Mouse (Mus musculus) limb, embryonic 11.5 days (tissue): ENCODE data around the gene 4931429L15Rik. TPM values are rescaled to one million over a fixed set of nuclear protein-coding genes. Genes with fewer than 3 reads are reported as not detected.
A peak's percentile ranks its signal among the peaks of the same experiment; 100 is the strongest.
"Not testable (repeated sequence)": the region's sequence is repeated elsewhere in the genome, so short reads cannot be mapped to it uniquely, and the experiment has no call there.

Experiments
- ATAC-seq: fragments of 200-750 bp; cut with Nextera tagmentation; 2 replicates; pipeline ENCODE4 v1.8.0; 2017; ENCODE audit warnings: low read depth; ENCODE audit not compliant: insufficient number of reproducible peaks, low FRiP score, low TSS enrichment
- DNase-seq: peaks from one replicate; pipeline ENCODE4 v3.0.0-alpha.2; 2015; ENCODE audit warnings: low spot score
- H3K27ac ChIP-seq: fragments of 300-500 bp; sonication (generic); replicated peaks from 2 replicates; pipeline ENCODE4 v1.5.1; 2014; ENCODE audit warnings: low read depth, mild to moderate bottlenecking, low read length
- H3K27me3 ChIP-seq: fragments of 300-500 bp; sonication (generic); 2 replicates; pipeline ENCODE4 v1.6.1; 2014; ENCODE audit warnings: mild to moderate bottlenecking, low read length, mixed read lengths; ENCODE audit not compliant: control insufficient read depth, insufficient read depth
- H3K36me3 ChIP-seq: fragments of 300-500 bp; sonication (generic); 2 replicates; pipeline ENCODE4 v1.6.1; 2014; ENCODE audit warnings: mild to moderate bottlenecking, low read length, moderate library complexity, mixed read lengths; ENCODE audit not compliant: control insufficient read depth, insufficient read depth
- H3K4me1 ChIP-seq: fragments of 300-500 bp; sonication (generic); 2 replicates; pipeline ENCODE4 v1.6.1; 2014; ENCODE audit warnings: low read length, mixed read lengths; ENCODE audit not compliant: control insufficient read depth, insufficient read depth
- H3K4me2 ChIP-seq: fragments of 300-500 bp; sonication (generic); 2 replicates; pipeline ENCODE4 v1.6.1; 2014; ENCODE audit warnings: low read depth, mild to moderate bottlenecking, moderate library complexity; ENCODE audit not compliant: severe bottlenecking
- H3K4me3 ChIP-seq: fragments of 300-500 bp; sonication (generic); 2 replicates; pipeline ENCODE4 v1.5.1; 2014; ENCODE audit warnings: low read depth, low read length
- H3K9ac ChIP-seq: fragments of 300-500 bp; sonication (generic); 2 replicates; pipeline ENCODE4 v1.6.1; 2014; ENCODE audit warnings: mild to moderate bottlenecking, low read length
- H3K9me3 ChIP-seq: fragments of 300-500 bp; sonication (generic); 2 replicates; pipeline ENCODE4 v1.6.1; 2016; ENCODE audit warnings: low read length; ENCODE audit not compliant: control insufficient read depth
- WGBS: fragments of 180-500 bp; shearing (Covaris S2); extraction: QIAGEN DNeasy Blood & Tissue Kit; methylation state at CpG from one replicate; pipeline ENCODE4 v1.1.7; 2014; 5-methylcytosine and 5-hydroxymethylcytosine counted together
- polyA plus RNA-seq: library from polyadenylated mRNA; unstranded; fragments of >200 nt; fragmentation: Nextera tagmentation; extraction: Ambion mirVana; gene quantifications from 2 replicates; pipeline ENCODE4 v1.2.1, GENCODE M21; 2014

4931429L15Rik gene
- polyA plus RNA-seq: 0.08 TPM in 1 of 2 replicates, not detected in the other

DNA sequence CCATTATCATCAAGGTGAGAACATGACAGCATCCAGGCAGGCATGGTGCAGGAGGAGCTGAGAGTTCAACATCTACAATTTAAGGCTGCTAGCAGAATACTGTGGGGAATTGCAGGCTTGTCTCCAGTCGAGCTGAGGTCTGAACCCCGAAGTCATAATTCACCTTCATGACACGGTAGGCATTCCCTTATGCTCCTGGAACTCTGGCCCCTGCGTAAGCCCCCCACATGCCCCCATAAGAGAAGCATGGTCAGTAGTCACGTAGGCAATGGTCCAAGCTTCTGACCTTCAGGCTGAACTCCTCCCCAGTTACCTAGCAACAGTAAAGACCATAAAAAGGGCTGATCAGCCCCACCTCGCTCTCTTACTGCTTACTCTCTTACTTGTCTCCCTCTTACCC lies at the start of gene 4931429L15Rik:
4931429L15Rik (minus strand) TSS at position 101 of the 400 bp plus-strand sequence.
- H3K27ac ChIP-seq, H3K36me3 ChIP-seq, H3K9ac ChIP-seq, H3K27me3 ChIP-seq, H3K4me3 ChIP-seq, DNase-seq, H3K4me2 ChIP-seq, ATAC-seq, H3K9me3 ChIP-seq, H3K4me1 ChIP-seq: not testable (repeated sequence)
- WGBS: 87% methylated on average over 6 of the region's 6 CpGs

GRCm38 (mm10) chr9:46362459-46362858 lies 42.7 kb upstream of the 4931429L15Rik start:
- no peak for DNase-seq
- H3K4me3 ChIP-seq: no peak overlapping the region
- no peak for ATAC-seq
- H3K4me2 ChIP-seq: no peak overlapping the region
- H3K27me3 ChIP-seq: no peaks in the 10 kb centered on the region
- H3K27ac ChIP-seq: no peak overlapping the region
- H3K9me3 ChIP-seq: no peaks in the 10 kb centered on the region
- H3K4me1 ChIP-seq: no peaks in the 10 kb centered on the region
- 61% methylated on average over 2 of the region's 2 CpGs for WGBS
- no peaks in the 10 kb centered on the region for H3K36me3 ChIP-seq
- no peak overlapping the region for H3K9ac ChIP-seq

- H3K36me3 ChIP-seq: no peaks in the 10 kb centered on the region
- DNase-seq (no peak), ATAC-seq (no peak)
- no peaks in the 10 kb centered on the region for H3K27me3 ChIP-seq
- no peak overlapping the region for H3K9ac ChIP-seq
- no peaks in the 10 kb centered on the region for H3K4me1 ChIP-seq
- H3K27ac ChIP-seq: no peak overlapping the region
- 61% methylated on average over 11 of the region's 11 CpGs for WGBS
- no peak overlapping the region for H3K4me3 ChIP-seq
- H3K9me3 ChIP-seq: no peaks in the 10 kb centered on the region
- H3K4me2 ChIP-seq: no peak overlapping the region
These were observed 41.8 kb upstream of the 4931429L15Rik start for GRCm38 (mm10) chr9:46361461-46362111.

DNA sequence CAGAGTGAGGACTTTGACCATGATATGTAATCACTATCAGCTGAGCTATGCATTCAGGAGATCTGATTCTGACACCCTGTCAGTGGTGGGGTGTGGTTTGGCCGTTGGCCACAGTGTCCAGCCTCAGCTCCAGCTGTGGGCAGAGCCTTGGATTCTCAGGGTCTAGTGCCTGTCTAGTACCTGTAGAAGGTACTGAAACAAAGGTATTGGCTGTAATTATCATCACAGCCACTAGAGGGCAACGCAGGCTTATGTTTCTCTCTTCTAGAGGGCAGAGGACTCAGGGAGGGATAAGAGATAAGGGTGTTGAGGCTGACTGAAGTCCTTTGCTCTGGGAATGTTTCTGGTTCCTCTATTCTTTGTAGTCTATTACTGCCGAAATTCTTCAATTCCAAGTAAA lies 34.2 kb upstream of the 4931429L15Rik start:
- peaks cover 24% of the 10 kb centered on the region for H3K4me1 ChIP-seq
- 2% methylated on average over 3 of the region's 3 CpGs for WGBS
- no peaks in the 10 kb centered on the region for H3K9me3 ChIP-seq
- H3K4me3 ChIP-seq: no peak overlapping the region
- no peak overlapping the region for H3K4me2 ChIP-seq
- ATAC-seq (no peak), DNase-seq (peak; percentile 80)
- H3K9ac ChIP-seq: no peak overlapping the region
- no peaks in the 10 kb centered on the region for H3K36me3 ChIP-seq
- 0 out of 2 replicates have a peak, but pooled peaks cover 9% of the 10 kb centered on the region for H3K27me3 ChIP-seq
- no peak overlapping the region for H3K27ac ChIP-seq

DNA sequence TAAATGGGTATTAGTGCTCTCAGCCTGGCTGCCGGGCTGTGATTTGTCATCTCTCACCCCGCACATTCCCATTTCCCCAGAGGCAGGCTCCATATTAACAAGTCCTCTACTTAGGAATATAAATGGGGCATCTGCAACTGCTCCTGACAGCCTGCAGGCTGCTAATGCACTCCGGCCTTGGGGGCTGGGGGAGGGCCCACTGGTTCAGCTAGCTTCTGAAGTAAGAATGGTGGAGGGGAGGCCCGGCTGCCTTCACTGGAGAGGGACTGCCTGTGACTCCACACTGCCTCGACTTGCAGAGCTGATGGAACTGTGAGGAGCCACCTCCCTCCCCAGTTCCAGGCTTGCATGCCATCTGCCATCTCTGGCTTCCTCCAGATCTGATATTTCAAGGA lies 33.5 kb upstream of the 4931429L15Rik start:
- H3K4me1 ChIP-seq: peaks cover 24% of the 10 kb centered on the region
- no peak overlapping the region for H3K9ac ChIP-seq
- DNase-seq (peak; percentile 49), ATAC-seq (0 out of 2 replicates have a peak, but pooled peaks have one; percentile 47)
- no peak overlapping the region for H3K4me3 ChIP-seq
- H3K4me2 ChIP-seq: no peak overlapping the region
- no peak overlapping the region for H3K27ac ChIP-seq
- WGBS: 3% methylated on average over 5 of the region's 5 CpGs
- no peaks in the 10 kb centered on the region for H3K9me3 ChIP-seq
- H3K27me3 ChIP-seq: 0 out of 2 replicates have a peak, but pooled peaks cover 9% of the 10 kb centered on the region
- no peaks in the 10 kb centered on the region for H3K36me3 ChIP-seq

DNA sequence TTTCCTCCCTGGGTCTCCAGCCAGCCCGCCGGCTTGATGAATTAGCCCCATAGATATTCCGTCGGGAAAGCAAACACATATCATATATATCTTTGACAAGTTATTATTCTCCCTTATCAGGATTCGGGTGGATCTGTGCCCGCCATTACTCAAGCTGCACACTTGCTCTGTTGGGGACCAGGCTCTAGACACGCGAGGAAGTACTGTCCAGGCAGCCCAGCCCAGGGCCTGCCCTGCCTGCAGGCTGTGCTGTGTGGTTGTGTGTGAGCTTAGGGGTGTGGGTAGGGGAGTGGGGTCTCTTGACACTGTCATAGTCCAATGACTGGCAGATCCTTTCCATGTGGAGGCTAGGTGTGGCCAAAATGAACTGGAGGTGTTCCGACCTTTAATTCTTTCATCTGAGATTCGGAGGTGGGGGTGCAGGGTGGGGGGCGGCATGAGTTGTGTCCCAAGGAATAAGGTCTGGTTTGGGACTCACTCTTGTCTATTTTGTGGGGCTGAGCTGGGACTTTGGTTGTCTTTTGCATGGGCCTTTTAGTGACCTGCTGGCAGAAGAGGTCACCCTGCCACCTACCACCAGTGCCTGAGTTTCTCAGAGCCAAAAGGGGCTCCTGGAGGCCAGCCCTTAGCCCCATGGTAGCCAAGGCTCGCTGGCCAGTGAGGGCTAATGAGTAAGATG lies 33.0 kb upstream of the 4931429L15Rik start:
- no peak for DNase-seq
- ATAC-seq: 0 out of 2 replicates have a peak, but pooled peaks have one; percentile 35
- Histone ChIP-seq H3K4me3 (no peak overlapping the region), H3K36me3 (no peaks in the 10 kb centered on the region), H3K27me3 (0 out of 2 replicates have a peak, but pooled peaks cover 9% of the 10 kb centered on the region), H3K9ac (no peak overlapping the region), H3K4me1 (peaks cover 24% of the 10 kb centered on the region), H3K27ac (no peak overlapping the region), H3K4me2 (no peak overlapping the region), H3K9me3 (no peaks in the 10 kb centered on the region)
- WGBS: 47% methylated on average over 12 of the region's 12 CpGs

GRCm38 (mm10) chr9:46350451-46350981 lies 30.7 kb upstream of the 4931429L15Rik start:
- 0 out of 2 replicates have a peak, but pooled peaks cover 9% of the 10 kb centered on the region for H3K27me3 ChIP-seq
- WGBS: 25% methylated on average over 9 of the region's 9 CpGs
- DNase-seq (peak; percentile 60), ATAC-seq (no peak)
- no peak overlapping the region for H3K27ac ChIP-seq
- no peak overlapping the region for H3K4me3 ChIP-seq
- H3K9ac ChIP-seq: no peak overlapping the region
- H3K4me1 ChIP-seq: peaks cover 24% of the 10 kb centered on the region
- H3K4me2 ChIP-seq: no peak overlapping the region
- no peaks in the 10 kb centered on the region for H3K36me3 ChIP-seq
- no peaks in the 10 kb centered on the region for H3K9me3 ChIP-seq

- no peak for DNase-seq
- 82% methylated on average over 4 of the region's 4 CpGs for WGBS
- H3K4me2 ChIP-seq: no peak overlapping the region
- H3K9me3 ChIP-seq: no peaks in the 10 kb centered on the region
- no peak overlapping the region for H3K4me3 ChIP-seq
- no peaks in the 10 kb centered on the region for H3K36me3 ChIP-seq
- no peak overlapping the region for H3K27ac ChIP-seq
- H3K27me3 ChIP-seq: no peaks in the 10 kb centered on the region
- no peak overlapping the region for H3K9ac ChIP-seq
- no peak for ATAC-seq
- peaks cover 6% of the 10 kb centered on the region; the same call in 1 of the 2 replicates for H3K4me1 ChIP-seq
These were observed 26.3 kb upstream of the 4931429L15Rik start for GRCm38 (mm10) chr9:46345887-46346665.
